Mouse (Mus musculus) spleen, embryonic (tissue): ENCODE measurements around the gene Fam228a.
"Not testable (repeated sequence)": the region's sequence is repeated elsewhere in the genome, so short reads cannot be mapped to it uniquely, and the experiment has no call there.

Experiments
- CTCF ChIA-PET: fragments of 350-600 bp; sonication (Branson Sonifier 250); formaldehyde crosslinking; loops from one replicate; lab custom pipeline; 2022; lab: Charles Lee

The Fam228a gene

GRCm38 (mm10) chr12:4738031-4738576 lies at the start of gene Fam228a:
Gene Fam228a, minus strand, starts transcription at chr12:4738430.
- CTCF ChIA-PET: no interaction called here

GRCm38 (mm10) chr12:4784466-4784865 lies 46.2 kb upstream of the Fam228a start:
- CTCF ChIA-PET: no interaction called here

- CTCF ChIA-PET: no interaction called here
Measured at GRCm38 (mm10) chr12:4783598-4783997, 45.4 kb upstream of the Fam228a start.

- CTCF ChIA-PET: not testable (repeated sequence)
Measured at GRCm38 (mm10) chr12:4781725-4782404, 43.6 kb upstream of the Fam228a start.

- CTCF ChIA-PET: no interaction called here
Measured at GRCm38 (mm10) chr12:4781270-4781669, 43.0 kb upstream of the Fam228a start.

GRCm38 (mm10) chr12:4780245-4780644 lies 42.0 kb upstream of the Fam228a start:
- CTCF ChIA-PET: no interaction called here

- CTCF ChIA-PET: no interaction called here
Measured at GRCm38 (mm10) chr12:4777734-4778133, 39.5 kb upstream of the Fam228a start.

- CTCF ChIA-PET: no interaction called here
Measured at GRCm38 (mm10) chr12:4775588-4775949, 37.3 kb upstream of the Fam228a start.

- CTCF ChIA-PET: no interaction called here
Measured at GRCm38 (mm10) chr12:4774895-4775587, 36.8 kb upstream of the Fam228a start.

GRCm38 (mm10) chr12:4769333-4769723 lies 31.1 kb upstream of the Fam228a start:
- CTCF ChIA-PET: interaction anchor here (0.6 kb wide), 1 partner anchor 84 kb away, joined by 6 read pairs; no protein-coding TSS in a partner anchor

- CTCF ChIA-PET: interaction anchor here (0.6 kb wide), 1 partner anchor 85 kb away, joined by 6 read pairs; no protein-coding TSS in a partner anchor
Measured at GRCm38 (mm10) chr12:4768492-4769332, 30.5 kb upstream of the Fam228a start, which contains the start of the genes Pfn4 and Fam228b. Gene Pfn4, plus strand, starts transcription at chr12:4769022. Gene Fam228b, minus strand, starts transcription at chr12:4769267.

GRCm38 (mm10) chr12:4757060-4757459 lies 18.8 kb upstream of the Fam228a start:
- CTCF ChIA-PET: no interaction called here

- CTCF ChIA-PET: not testable (repeated sequence)
Measured at GRCm38 (mm10) chr12:4754451-4754850, 16.2 kb upstream of the Fam228a start.

- CTCF ChIA-PET: no interaction called here
Measured at GRCm38 (mm10) chr12:4744486-4744885, 6.3 kb upstream of the Fam228a start.

GRCm38 (mm10) chr12:4742183-4742582 lies 4.0 kb upstream of the Fam228a start:
- CTCF ChIA-PET: no interaction called here

GRCm38 (mm10) chr12:4740823-4741222 lies 2.6 kb upstream of the Fam228a start:
- CTCF ChIA-PET: no interaction called here

GRCm38 (mm10) chr12:4732332-4732731 lies 5.9 kb downstream of the Fam228a start:
- CTCF ChIA-PET: no interaction called here

- CTCF ChIA-PET: no interaction called here
Measured at GRCm38 (mm10) chr12:4731629-4732028, 6.6 kb downstream of the Fam228a start.

GRCm38 (mm10) chr12:4729165-4729564 lies 9.1 kb downstream of the Fam228a start:
- CTCF ChIA-PET: no interaction called here

GRCm38 (mm10) chr12:4719762-4720754 lies 18.2 kb downstream of the Fam228a start:
- CTCF ChIA-PET: interaction anchor here (0.6 kb wide), 2 partner anchors 25 to 79 kb away, joined by 3 to 4 read pairs; no protein-coding TSS in a partner anchor
